Mouse (Mus musculus) ES-E14 (cell line): ENCODE results near the gene Snrnp70.

Experiments
- HCFC1 ChIP-seq: IDR thresholded peaks from 2 replicates; pipeline ENCODE4 v1.6.1; 2012; ENCODE audit warnings: low read length, inconsistent platforms, borderline replicate concordance; ENCODE audit not compliant: insufficient read depth
- MAFK ChIP-seq: IDR thresholded peaks from 2 replicates; pipeline ENCODE4 v1.6.1; 2014; ENCODE audit warnings: mild to moderate bottlenecking, low read depth, low read length, inconsistent platforms; ENCODE audit not compliant: insufficient read depth
- ZC3H11A ChIP-seq: IDR thresholded peaks from 2 replicates; pipeline ENCODE4 v1.6.1; 2012; ENCODE audit warnings: low read depth, mild to moderate bottlenecking, inconsistent platforms, low read length, borderline replicate concordance
- ZNF384 ChIP-seq: IDR thresholded peaks from 2 replicates; pipeline ENCODE4 v1.6.1; 2012; ENCODE audit warnings: low read depth, low read length, inconsistent platforms

DNA sequence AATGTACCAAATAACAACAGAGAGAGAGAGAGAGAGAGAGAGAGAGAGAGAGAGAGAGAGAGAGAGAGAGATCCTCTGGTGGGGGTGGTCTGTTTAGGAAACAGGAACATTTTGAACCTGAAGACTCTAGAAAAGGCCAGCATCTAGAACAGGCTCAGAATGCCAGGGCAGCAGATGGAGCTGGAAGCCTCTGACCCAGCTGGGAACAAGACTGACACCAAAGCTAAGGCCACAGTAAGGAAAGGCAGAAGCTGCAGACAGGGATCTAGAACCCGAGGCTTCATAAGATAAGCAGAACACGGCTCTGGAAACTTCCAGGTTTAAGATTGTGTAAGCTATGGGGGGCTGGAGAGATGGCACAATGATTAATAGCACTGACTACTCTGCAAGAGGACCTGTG, 31.6 kb downstream of the Snrnp70 start:
- no peak for TF ChIP-seq MAFK
- TF ChIP-seq ZNF384 = no peak
- TF ChIP-seq ZC3H11A = no peak
- TF ChIP-seq HCFC1 = no peak
